ENCODE assay signal across 8 mouse cellular contexts in the genomic region with DNA sequence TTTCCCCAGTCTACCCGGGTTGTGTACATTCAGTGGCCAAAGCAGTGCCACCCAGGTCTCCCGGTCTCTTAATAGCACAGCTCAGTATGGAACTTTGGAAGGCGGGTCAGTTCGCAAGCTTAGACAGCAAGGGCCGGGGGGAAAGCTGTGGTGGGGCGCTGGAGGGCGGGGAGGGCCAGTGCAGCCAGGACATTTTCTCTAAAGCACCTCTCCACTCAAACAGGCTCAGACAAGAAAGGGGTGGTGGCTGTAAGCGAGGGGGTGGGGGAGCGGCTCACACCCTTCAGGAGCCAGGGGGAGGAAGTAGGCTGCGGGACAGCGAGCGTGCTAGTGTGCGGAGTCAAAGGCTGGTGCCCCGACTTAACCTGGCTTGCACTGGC. TPM values are rescaled to one million over a fixed set of nuclear protein-coding genes. Genes with fewer than 3 reads are reported as not detected.
DNase-seq lines count a peak whose midpoint lies in the region; ATAC-seq and TF ChIP-seq lines count a peak whose summit lies in the region.

No protein-coding gene starts in this region.

- peaks cover 37% of the 10 kb centered on the region for H3K36me3 ChIP-seq in forebrain, embryonic 10.5 days (replicated peaks)
- peaks cover 33% of the 10 kb centered on the region for H3K36me3 ChIP-seq in limb, embryonic 13.5 days
- H3K36me3 ChIP-seq in midbrain, postnatal 0 days (ENCODE audit: insufficient read depth, low read length), result peaks cover 9% of the 10 kb centered on the region

- H3K27me3 ChIP-seq in forebrain, embryonic 10.5 days (ENCODE audit: poor library complexity, severe bottlenecking), result no peaks in the 10 kb centered on the region
- no peaks in the 10 kb centered on the region for H3K27me3 ChIP-seq in limb, embryonic 13.5 days
- H3K27me3 ChIP-seq in midbrain, postnatal 0 days (ENCODE audit: insufficient read depth, low read length), result no peaks in the 10 kb centered on the region

- no peak for TF ChIP-seq CTCF in midbrain, postnatal 0 days (IDR thresholded peaks at IDR 0.05)

- no peaks in the 10 kb centered on the region for H3K9me3 ChIP-seq in forebrain, embryonic 10.5 days
- no peaks in the 10 kb centered on the region for H3K9me3 ChIP-seq in limb, embryonic 13.5 days
- no peaks in the 10 kb centered on the region for H3K9me3 ChIP-seq in midbrain, postnatal 0 days (ENCODE audit: low read length)

- peak overlapping the region; percentile 91 for H3K4me3 ChIP-seq in forebrain, embryonic 10.5 days
- H3K4me3 ChIP-seq in limb, embryonic 13.5 days, result peak overlapping the region; percentile 87
- peak overlapping the region; percentile 71 for H3K4me3 ChIP-seq in midbrain, postnatal 0 days (ENCODE audit: low read depth, low read length)

- WGBS in forebrain, embryonic 10.5 days, result 6% methylated on average over 14 of the region's 14 CpGs
- 2% methylated on average over 14 of the region's 14 CpGs for WGBS in limb, embryonic 13.5 days
- 6% methylated on average over 14 of the region's 14 CpGs for WGBS in midbrain, postnatal 0 days

- H3K9ac ChIP-seq in limb, embryonic 13.5 days, result peak overlapping the region; percentile 93
- H3K9ac ChIP-seq in midbrain, postnatal 0 days (replicated peaks; ENCODE audit: low read length, poor library complexity, severe bottlenecking), result peak overlapping the region; percentile 75

- peak overlapping the region; percentile 83 for H3K4me2 ChIP-seq in limb, embryonic 13.5 days (replicated peaks)
- peak overlapping the region; percentile 77 for H3K4me2 ChIP-seq in midbrain, postnatal 0 days (ENCODE audit: low read depth, low read length, poor library complexity, severe bottlenecking)

- peak; percentile 58 for DNase-seq in adrenal gland, postnatal 14 days
- DNase-seq in adrenal gland, postnatal 4 days (ENCODE audit: low spot score in 2 of 2), result no peak
- peak; percentile 73 for DNase-seq in CD4-positive helper T cell, adult 2 months (ENCODE audit: low read depth, low spot score)
- no peak for DNase-seq in forebrain, embryonic 10.5 days (ENCODE audit: extremely low spot score, low spot score)
- DNase-seq in midbrain, postnatal 0 days (ENCODE audit: low spot score), result no peak
- no peak for DNase-seq in layer of hippocampus, adult 9-10 months (ENCODE audit: low spot score)
- DNase-seq in frontal cortex, postnatal 14 days (ENCODE audit: low spot score in 2 of 2), result no peak

- H3K27ac ChIP-seq in forebrain, embryonic 10.5 days, result peak overlapping the region; percentile 92
- peak overlapping the region; percentile 90 for H3K27ac ChIP-seq in limb, embryonic 13.5 days
- peak overlapping the region; percentile 73 for H3K27ac ChIP-seq in midbrain, postnatal 0 days (ENCODE audit: low read depth, low read length)

- H3K4me1 ChIP-seq in forebrain, embryonic 10.5 days, result peaks cover 43% of the 10 kb centered on the region
- peaks cover 36% of the 10 kb centered on the region for H3K4me1 ChIP-seq in limb, embryonic 13.5 days
- peaks cover 13% of the 10 kb centered on the region; the same call in 1 of the 2 replicates for H3K4me1 ChIP-seq in midbrain, postnatal 0 days (ENCODE audit: insufficient read depth, low read length)

- ATAC-seq in limb, embryonic 13.5 days (ENCODE audit: low FRiP score, low read depth), result peak; percentile 38
- ATAC-seq in midbrain, postnatal 0 days (ENCODE audit: low FRiP score), result peak; percentile 8; the same call in 1 of the 2 replicates

RNA-seq across cellular contexts. Expression of gene Sh3bgrl3, which starts 0.4 kb away (rescaled TPM):
- total RNA-seq in adrenal gland, postnatal 14 days (2021), result 79.0 and 117 TPM in 2 replicates
- total RNA-seq in adrenal gland, postnatal 4 days (2021), result 100 to 1,000 TPM; 108 to 111 TPM
- polyA plus RNA-seq in forebrain, embryonic 10.5 days (2016; fragmentation: Nextera tagmentation; extraction: Ambion mirVana), result 267 and 270 TPM in 2 replicates
- 420 and 444 TPM in 2 replicates for polyA plus RNA-seq in limb, embryonic 13.5 days (2015; fragmentation: Nextera tagmentation; extraction: Ambion mirVana)
- total RNA-seq in midbrain, postnatal 0 days (2014; rRNA removed), result 162 and 224 TPM in 2 replicates
- polyA plus RNA-seq in midbrain, postnatal 0 days (2015; fragmentation: Nextera tagmentation; extraction: Ambion mirVana), result 565 and 583 TPM in 2 replicates

RNA-seq across cellular contexts. Expression of gene Ubxn11, which starts 26.6 kb away (rescaled TPM):
- 6.2 and 8.4 TPM in 2 replicates for total RNA-seq in adrenal gland, postnatal 14 days (2021)
- total RNA-seq in adrenal gland, postnatal 4 days (2021), result 10 to 100 TPM in 1 of 2 experiments, 1 to 10 TPM in 1; 9.4 to 13.4 TPM
- polyA plus RNA-seq in forebrain, embryonic 10.5 days (2016; fragmentation: Nextera tagmentation; extraction: Ambion mirVana), result 6.3 and 7.3 TPM in 2 replicates
- 13.6 and 14.3 TPM in 2 replicates for polyA plus RNA-seq in limb, embryonic 13.5 days (2015; fragmentation: Nextera tagmentation; extraction: Ambion mirVana)
- total RNA-seq in midbrain, postnatal 0 days (2014; rRNA removed), result 4.9 and 8.4 TPM in 2 replicates
- polyA plus RNA-seq in midbrain, postnatal 0 days (2015; fragmentation: Nextera tagmentation; extraction: Ambion mirVana), result 11.2 and 13.7 TPM in 2 replicates

RNA-seq across cellular contexts. Expression of gene Cd52, which starts 34.1 kb away (rescaled TPM):
- total RNA-seq in adrenal gland, postnatal 14 days (2021), result 9.3 and 78.8 TPM in 2 replicates
- 10 to 100 TPM; 10.1 to 14.4 TPM for total RNA-seq in adrenal gland, postnatal 4 days (2021)
- polyA plus RNA-seq in forebrain, embryonic 10.5 days (2016; fragmentation: Nextera tagmentation; extraction: Ambion mirVana), result 4.1 and 5.0 TPM in 2 replicates
- polyA plus RNA-seq in limb, embryonic 13.5 days (2015; fragmentation: Nextera tagmentation; extraction: Ambion mirVana), result 10.6 and 11.4 TPM in 2 replicates
- 0.66 TPM in 1 of 2 replicates, not detected in the other for total RNA-seq in midbrain, postnatal 0 days (2014; rRNA removed)
- polyA plus RNA-seq in midbrain, postnatal 0 days (2015; fragmentation: Nextera tagmentation; extraction: Ambion mirVana), result 2.0 and 2.7 TPM in 2 replicates

RNA-seq across cellular contexts. Expression of gene Cep85, which starts 57.9 kb away (rescaled TPM):
- 20.6 and 24.6 TPM in 2 replicates for total RNA-seq in adrenal gland, postnatal 14 days (2021)
- total RNA-seq in adrenal gland, postnatal 4 days (2021), result 10 to 100 TPM; 26.1 to 26.6 TPM
- 34.3 and 35.5 TPM in 2 replicates for polyA plus RNA-seq in forebrain, embryonic 10.5 days (2016; fragmentation: Nextera tagmentation; extraction: Ambion mirVana)
- polyA plus RNA-seq in limb, embryonic 13.5 days (2015; fragmentation: Nextera tagmentation; extraction: Ambion mirVana), result 33.3 and 34.9 TPM in 2 replicates
- total RNA-seq in midbrain, postnatal 0 days (2014; rRNA removed), result 10.0 and 12.5 TPM in 2 replicates
- 13.3 and 14.8 TPM in 2 replicates for polyA plus RNA-seq in midbrain, postnatal 0 days (2015; fragmentation: Nextera tagmentation; extraction: Ambion mirVana)

Comparison
In these comparisons a context has a peak if more than half of its experiments do, and no peak if none do; other contexts are left out.
1. DNase-seq: peak in adrenal gland, postnatal 14 days (single experiment) and CD4-positive helper T cell, adult 2 months (single experiment); none in adrenal gland, postnatal 4 days (0 of 2), forebrain, embryonic 10.5 days (single experiment), midbrain, postnatal 0 days (single experiment), layer of hippocampus, adult 9-10 months (single experiment) and frontal cortex, postnatal 14 days (0 of 2).
2. Peak in every context shown above with its lines, with median percentiles within 50 percentile points of each other: H3K27ac ChIP-seq and H3K4me3 ChIP-seq.